Mouse (Mus musculus) forebrain, postnatal 0 days (tissue): Measurements from ENCODE around the gene Cnp. TPM values are rescaled to one million over a fixed set of nuclear protein-coding genes. Genes with fewer than 3 reads are reported as not detected.
A peak's percentile ranks its signal among the peaks of the same experiment; 100 is the strongest.

ENCODE experiments used
- ATAC-seq: fragments of 200-750 bp; cut with Nextera tagmentation; 2 replicates; pipeline ENCODE4 v1.8.0; 2017; ENCODE audit warnings: mild to moderate bottlenecking, moderate library complexity
- DNase-seq: peaks from one replicate; pipeline ENCODE4 v3.0.0-alpha.2; 2015
- H3K27ac ChIP-seq: fragments of 300-500 bp; sonication (generic); 2 replicates; pipeline ENCODE4 v1.5.1; 2014; ENCODE audit warnings: low read depth, mild to moderate bottlenecking, antibody characterized with exemption, low read length, moderate library complexity, mixed read lengths
- H3K27me3 ChIP-seq: fragments of 300-500 bp; sonication (generic); 2 replicates; pipeline ENCODE4 v1.6.1; 2014; ENCODE audit warnings: mild to moderate bottlenecking, low read length, mixed read lengths; ENCODE audit not compliant: insufficient read depth
- H3K36me3 ChIP-seq: fragments of 300-500 bp; sonication (generic); 2 replicates; pipeline ENCODE4 v1.6.1; 2014; ENCODE audit warnings: mild to moderate bottlenecking, moderate library complexity; ENCODE audit not compliant: insufficient read depth
- H3K4me1 ChIP-seq: fragments of 300-500 bp; sonication (generic); 2 replicates; pipeline ENCODE4 v1.6.1; 2014; ENCODE audit warnings: antibody characterized with exemption; ENCODE audit not compliant: insufficient read depth
- H3K4me2 ChIP-seq: fragments of 300-500 bp; sonication (generic); 2 replicates; pipeline ENCODE4 v1.6.1; 2014; ENCODE audit warnings: low read depth, mild to moderate bottlenecking, moderate library complexity
- H3K4me3 ChIP-seq: fragments of 300-500 bp; sonication (generic); 2 replicates; pipeline ENCODE4 v1.5.1; 2014; ENCODE audit warnings: low read depth, low read length, mixed read lengths
- H3K9ac ChIP-seq: fragments of 300-500 bp; sonication (generic); 2 replicates; pipeline ENCODE4 v1.6.1; 2014; ENCODE audit warnings: mild to moderate bottlenecking
- H3K9me3 ChIP-seq: fragments of 300-500 bp; sonication (generic); 2 replicates; pipeline ENCODE4 v1.6.1; 2016; ENCODE audit warnings: low read length
- CTCF ChIP-seq: sonication (generic); IDR thresholded peaks from 2 replicates; pipeline ENCODE4 v1.5.1; 2016; ENCODE audit warnings: antibody characterized with exemption, control low read depth, low read depth
- WGBS: fragments of 180-500 bp; shearing (Covaris S2); extraction: QIAGEN DNeasy Blood & Tissue Kit; methylation state at CpG from one replicate; pipeline ENCODE4 v1.1.7; 2014; 5-methylcytosine and 5-hydroxymethylcytosine counted together
- polyA plus RNA-seq: library from polyadenylated mRNA; unstranded; fragments of >200 nt; fragmentation: Nextera tagmentation; extraction: Ambion mirVana; gene quantifications from 2 replicates; pipeline ENCODE4 v1.2.1, GENCODE M21; 2015
- total RNA-seq: library from RNA; depleted of rRNA; stranded (reverse); fragments of >200 nt; gene quantifications from 2 replicates; pipeline ENCODE4 v1.2.3, GENCODE M21; 2014; rRNA removed

Cnp gene
- total and polyA plus RNA-seq, 2 experiments from 2014 or later = 41.5 to 56.2 TPM

DNA sequence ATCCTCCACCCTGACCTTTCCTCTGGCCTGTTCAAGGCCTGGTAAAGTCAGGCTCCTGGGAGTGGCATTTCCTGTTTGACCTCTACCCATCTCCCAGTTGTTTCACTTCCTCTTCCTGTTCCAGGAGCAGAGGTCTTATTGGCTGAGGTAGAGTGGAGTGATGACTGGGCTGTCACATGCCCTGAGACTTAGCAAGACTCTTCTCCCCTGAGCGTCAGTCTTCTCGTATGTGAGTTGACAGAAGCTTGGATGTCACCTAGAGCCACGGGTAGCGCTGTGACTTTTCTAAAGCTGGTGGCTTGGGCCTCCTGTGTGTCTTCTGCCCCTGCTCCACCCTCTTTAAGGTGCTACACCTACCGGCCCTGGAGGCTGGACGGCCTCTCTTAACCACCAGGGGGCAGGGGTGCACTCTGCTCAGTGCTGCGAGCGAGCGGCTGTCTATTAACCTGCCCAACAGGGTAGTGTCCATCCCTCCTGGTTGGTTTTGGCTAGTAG lies 52.0 kb downstream of the Cnp start:
- peak; percentile 86 for TF ChIP-seq CTCF
- DNase-seq (peak; percentile 60), ATAC-seq (peak; percentile 53)
- H3K27ac ChIP-seq = no peak overlapping the region
- peaks cover 24% of the 10 kb centered on the region for H3K36me3 ChIP-seq
- H3K9me3 ChIP-seq = no peaks in the 10 kb centered on the region
- H3K4me1 ChIP-seq = peaks cover 3% of the 10 kb centered on the region; the same call in 1 of the 2 replicates
- H3K9ac ChIP-seq = no peak overlapping the region
- H3K27me3 ChIP-seq = no peaks in the 10 kb centered on the region
- no peak overlapping the region for H3K4me3 ChIP-seq
- WGBS = 17% methylated on average over 9 of the region's 9 CpGs
- no peak overlapping the region for H3K4me2 ChIP-seq

DNA sequence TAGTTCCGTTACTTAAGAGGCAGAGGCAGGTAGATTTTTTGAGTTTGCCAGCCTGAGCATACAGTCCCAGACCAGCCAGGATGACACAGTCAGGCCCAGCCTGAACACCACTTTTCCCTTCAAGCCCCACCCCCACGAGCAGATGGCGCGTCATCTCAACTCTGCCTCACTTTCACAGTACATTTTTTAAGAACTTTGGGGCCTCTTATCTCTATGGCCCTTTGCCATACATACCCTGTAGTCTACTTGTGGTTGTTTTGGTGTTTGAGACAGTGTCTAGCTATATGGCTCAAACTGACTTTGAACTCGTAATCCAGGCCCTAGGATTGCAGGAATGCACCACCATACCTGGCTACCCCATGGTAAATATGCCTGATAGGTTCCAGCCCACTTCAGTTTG lies 53.4 kb downstream of the Cnp start:
- TF ChIP-seq CTCF = no peak
- no peak overlapping the region for H3K27ac ChIP-seq
- H3K9ac ChIP-seq = no peak overlapping the region
- ATAC-seq (no peak), DNase-seq (no peak)
- H3K4me1 ChIP-seq = 0 out of 2 replicates have a peak, but pooled peaks cover 3% of the 10 kb centered on the region
- H3K27me3 ChIP-seq = no peaks in the 10 kb centered on the region
- H3K9me3 ChIP-seq = no peaks in the 10 kb centered on the region
- no peak overlapping the region for H3K4me2 ChIP-seq
- WGBS = 75% methylated on average over 5 of the region's 5 CpGs
- H3K4me3 ChIP-seq = no peak overlapping the region
- H3K36me3 ChIP-seq = peaks cover 24% of the 10 kb centered on the region

DNA sequence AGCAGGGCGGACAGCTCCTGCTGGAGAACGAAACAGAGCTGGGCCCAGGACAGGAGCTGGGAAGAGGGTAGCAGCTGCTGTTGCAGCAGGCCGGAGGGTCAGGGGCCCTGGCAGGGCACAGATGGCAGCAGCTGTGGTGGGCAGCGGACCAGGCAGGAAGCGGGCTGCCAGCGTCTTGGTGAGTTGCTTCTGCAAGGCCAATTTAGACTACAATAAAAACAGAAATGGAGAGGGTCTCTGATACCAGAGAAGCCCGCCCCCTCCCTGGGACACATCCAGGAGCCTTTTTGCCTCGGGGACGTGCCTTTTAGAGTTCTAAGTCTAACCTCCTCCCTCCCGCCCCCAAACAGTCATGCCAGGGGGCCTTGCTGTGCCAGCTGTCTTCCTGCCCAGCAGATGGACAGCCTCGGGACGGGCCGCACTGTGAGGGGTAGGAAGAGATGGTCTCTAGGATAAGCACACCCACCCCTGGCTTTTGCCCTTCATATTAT lies 54.2 kb downstream of the Cnp start:
- Histone ChIP-seq H3K4me2 (no peak overlapping the region), H3K27ac (no peak overlapping the region), H3K36me3 (peaks cover 24% of the 10 kb centered on the region), H3K9me3 (no peaks in the 10 kb centered on the region), H3K4me1 (0 out of 2 replicates have a peak, but pooled peaks cover 3% of the 10 kb centered on the region), H3K9ac (no peak overlapping the region), H3K27me3 (no peaks in the 10 kb centered on the region), H3K4me3 (no peak overlapping the region)
- TF ChIP-seq CTCF = no peak
- ATAC-seq (peak; percentile 40; the same call in 1 of the 2 replicates), DNase-seq (no peak)
- 39% methylated on average over 13 of the region's 13 CpGs for whole genome bisulfite sequencing

DNA sequence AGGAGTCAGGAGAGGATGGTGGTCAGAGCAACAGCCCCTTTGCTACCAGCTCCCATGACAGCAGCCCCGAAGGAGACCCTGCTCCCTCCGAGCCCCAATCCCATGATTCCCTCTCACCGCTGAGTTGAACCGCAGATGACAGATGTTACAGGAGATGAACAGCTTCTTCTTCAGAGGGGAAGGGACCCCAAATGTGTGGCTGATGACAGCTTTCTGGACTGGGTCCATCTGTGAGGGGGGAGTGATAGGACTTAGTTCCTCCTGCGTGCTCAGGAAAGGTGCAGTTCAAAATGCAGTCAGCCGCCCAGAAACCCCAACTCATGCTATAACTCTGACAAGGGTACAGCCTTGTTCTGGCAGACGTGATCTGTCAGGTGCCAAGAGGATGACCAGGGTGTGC lies 59.8 kb downstream of the Cnp start:
- WGBS = 73% methylated on average over 7 of the region's 7 CpGs
- no peaks in the 10 kb centered on the region for H3K27me3 ChIP-seq

DNA sequence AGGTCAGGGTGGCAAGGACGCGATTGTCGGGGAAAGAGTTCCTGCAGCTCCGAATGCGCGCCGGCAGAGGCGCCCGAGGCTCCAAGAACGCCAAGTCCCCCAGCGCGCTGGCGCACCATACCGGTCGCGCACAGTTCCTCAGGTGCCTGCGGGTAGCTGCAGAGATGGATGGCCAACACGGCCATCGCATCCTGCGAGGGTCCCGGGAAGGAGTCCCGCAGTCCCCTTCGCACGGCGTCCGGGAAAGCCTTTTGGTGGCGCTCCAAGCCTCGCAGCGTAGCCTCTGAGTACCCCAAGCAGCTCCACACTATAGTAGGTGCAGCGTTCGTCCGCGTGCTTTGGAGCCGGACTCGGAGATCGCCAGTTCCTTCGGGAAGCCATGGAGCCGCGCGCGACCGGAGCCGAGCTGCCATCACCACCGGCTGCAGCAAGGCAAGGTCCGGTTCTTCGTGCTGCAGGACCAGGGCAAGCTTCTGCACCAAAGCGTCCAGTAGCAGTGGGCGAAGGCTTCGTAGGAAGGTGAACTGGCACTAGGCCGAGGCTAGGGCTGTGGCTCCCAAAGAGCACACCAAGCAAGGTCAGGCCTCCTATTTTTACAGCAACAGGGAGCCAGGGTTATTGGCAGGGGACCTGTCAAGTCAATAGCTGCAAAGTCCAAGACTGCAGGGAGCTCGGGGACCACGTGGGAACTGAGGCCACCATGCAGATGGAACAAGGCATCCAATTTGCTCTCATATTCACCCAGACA lies 65.6 kb downstream of the Cnp start:
- peak overlapping the region; percentile 46 for H3K4me3 ChIP-seq
- peak; percentile 79 for TF ChIP-seq CTCF
- H3K4me2 ChIP-seq = peak overlapping the region; percentile 85
- H3K27me3 ChIP-seq = no peaks in the 10 kb centered on the region
- H3K9me3 ChIP-seq = no peaks in the 10 kb centered on the region
- DNase-seq = peak; percentile 79
- H3K9ac ChIP-seq = peak overlapping the region; percentile 53
- WGBS = 6% methylated on average over 52 of the region's 52 CpGs
- H3K36me3 ChIP-seq = no peaks in the 10 kb centered on the region
- H3K4me1 ChIP-seq = no peaks in the 10 kb centered on the region
- no peak overlapping the region for H3K27ac ChIP-seq
- ATAC-seq = peak; percentile 88

More for the DNA sequence above, 59.8 kb downstream of the Cnp start:
- Histone ChIP-seq H3K27ac (no peak overlapping the region), H3K4me1 (no peaks in the 10 kb centered on the region), H3K9ac (no peak overlapping the region), H3K4me2 (no peak overlapping the region), H3K4me3 (no peak overlapping the region), H3K36me3 (no peaks in the 10 kb centered on the region), H3K9me3 (no peaks in the 10 kb centered on the region)
- no peak for DNase-seq
- TF ChIP-seq CTCF = no peak
- ATAC-seq = no peak

Other genes with a start within 250 kb of the Cnp start
- gene Gast, start 240.5 kb upstream of the Cnp start, total RNA-seq = not detected in 2 replicates
- 0.48 and 0.51 TPM in 2 replicates for gene Gast, start 240.5 kb upstream of the Cnp start, polyA plus RNA-seq
- gene Hap1, start 218.8 kb upstream of the Cnp start, total RNA-seq = 274 and 518 TPM in 2 replicates
- gene Hap1, start 218.8 kb upstream of the Cnp start, polyA plus RNA-seq = 131 and 237 TPM in 2 replicates
- gene Jup, start 177.1 kb upstream of the Cnp start, total RNA-seq = 76.6 and 106 TPM in 2 replicates
- gene Jup, start 177.1 kb upstream of the Cnp start, polyA plus RNA-seq = 59.4 and 67.0 TPM in 2 replicates
- gene P3h4, start 160.1 kb upstream of the Cnp start, total RNA-seq = 16.8 and 27.1 TPM in 2 replicates
- gene P3h4, start 160.1 kb upstream of the Cnp start, polyA plus RNA-seq = 17.9 and 19.8 TPM in 2 replicates
- 18.1 and 34.6 TPM in 2 replicates for gene Fkbp10, start 159.2 kb upstream of the Cnp start, total RNA-seq
- 23.3 and 23.4 TPM in 2 replicates for gene Fkbp10, start 159.2 kb upstream of the Cnp start, polyA plus RNA-seq
- gene Nt5c3b, start 133.1 kb upstream of the Cnp start, total RNA-seq = 63.0 and 80.5 TPM in 2 replicates
- gene Nt5c3b, start 133.1 kb upstream of the Cnp start, polyA plus RNA-seq = 113 and 118 TPM in 2 replicates
- gene Klhl10, start 133.0 kb upstream of the Cnp start, total RNA-seq = 0.29 and 0.46 TPM in 2 replicates
- 0.53 and 0.65 TPM in 2 replicates for gene Klhl10, start 133.0 kb upstream of the Cnp start, polyA plus RNA-seq
- 60.1 and 73.9 TPM in 2 replicates for gene Klhl11, start 102.2 kb upstream of the Cnp start, total RNA-seq
- gene Klhl11, start 102.2 kb upstream of the Cnp start, polyA plus RNA-seq = 7.8 and 9.6 TPM in 2 replicates
- 199 and 203 TPM in 2 replicates for gene Acly, start 46.9 kb upstream of the Cnp start, total RNA-seq
- 89.9 and 109 TPM in 2 replicates for gene Acly, start 46.9 kb upstream of the Cnp start, polyA plus RNA-seq
- gene Ttc25, start 29.3 kb upstream of the Cnp start, total RNA-seq = 1.2 and 2.2 TPM in 2 replicates
- 1.1 and 1.8 TPM in 2 replicates for gene Ttc25, start 29.3 kb upstream of the Cnp start, polyA plus RNA-seq
- 83.0 and 100 TPM in 2 replicates for gene Nkiras2, start 44.3 kb downstream of the Cnp start, total RNA-seq
- 81.1 and 81.4 TPM in 2 replicates for gene Nkiras2, start 44.3 kb downstream of the Cnp start, polyA plus RNA-seq
- 104 and 111 TPM in 2 replicates for gene Dnajc7, start 45.3 kb downstream of the Cnp start, total RNA-seq
- 232 and 248 TPM in 2 replicates for gene Dnajc7, start 45.3 kb downstream of the Cnp start, polyA plus RNA-seq
- gene Zfp385c, start 117.6 kb downstream of the Cnp start, total RNA-seq = 1.7 and 2.0 TPM in 2 replicates
- 0.40 and 1.0 TPM in 2 replicates for gene Zfp385c, start 117.6 kb downstream of the Cnp start, polyA plus RNA-seq
- 0.69 and 2.3 TPM in 2 replicates for gene Dhx58, start 129.4 kb downstream of the Cnp start, total RNA-seq
- gene Dhx58, start 129.4 kb downstream of the Cnp start, polyA plus RNA-seq = 1.0 and 1.5 TPM in 2 replicates
- 41.9 and 42.8 TPM in 2 replicates for gene Kat2a, start 137.6 kb downstream of the Cnp start, total RNA-seq
- gene Kat2a, start 137.6 kb downstream of the Cnp start, polyA plus RNA-seq = 59.9 and 67.0 TPM in 2 replicates
- gene Hspb9, start 138.9 kb downstream of the Cnp start, total RNA-seq = not detected in 2 replicates
- gene Hspb9, start 138.9 kb downstream of the Cnp start, polyA plus RNA-seq = 0.21 and 0.22 TPM in 2 replicates
- 208 and 211 TPM in 2 replicates for gene Rab5c, start 163.3 kb downstream of the Cnp start, total RNA-seq
- gene Rab5c, start 163.3 kb downstream of the Cnp start, polyA plus RNA-seq = 34.9 and 37.8 TPM in 2 replicates
- 7.2 and 12.3 TPM in 2 replicates for gene Kcnh4, start 185.0 kb downstream of the Cnp start, total RNA-seq
- 3.2 and 4.4 TPM in 2 replicates for gene Kcnh4, start 185.0 kb downstream of the Cnp start, polyA plus RNA-seq
- 1.8 and 7.1 TPM in 2 replicates for gene Hcrt, start 188.0 kb downstream of the Cnp start, total RNA-seq
- 2.6 and 8.0 TPM in 2 replicates for gene Hcrt, start 188.0 kb downstream of the Cnp start, polyA plus RNA-seq
- 6.1 and 7.3 TPM in 2 replicates for gene Ghdc, start 196.1 kb downstream of the Cnp start, total RNA-seq
- 1.8 and 4.4 TPM in 2 replicates for gene Ghdc, start 196.1 kb downstream of the Cnp start, polyA plus RNA-seq